Mouse (Mus musculus) ES-Bruce4 (cell line): ENCODE data around the gene 1700016H13Rik. TPM values are rescaled to one million over a fixed set of nuclear protein-coding genes. Genes with fewer than 3 reads are reported as not detected.
A peak's percentile ranks its signal among the peaks of the same experiment; 100 is the strongest.

Source experiments
- H3K27ac ChIP-seq: 2 replicates; pipeline ENCODE4 v1.5.1; 2012; ENCODE audit warnings: low read length, inconsistent platforms; ENCODE audit not compliant: insufficient read depth
- H3K27me3 ChIP-seq: 2 replicates; pipeline ENCODE4 v1.6.1; 2012; ENCODE audit warnings: mild to moderate bottlenecking, low read length, inconsistent platforms; ENCODE audit not compliant: control insufficient read depth, poor library complexity, insufficient read depth, severe bottlenecking
- H3K36me3 ChIP-seq: 2 replicates; pipeline ENCODE4 v1.6.1; 2012; ENCODE audit warnings: inconsistent platforms, mild to moderate bottlenecking, low read length, moderate library complexity; ENCODE audit not compliant: control insufficient read depth, poor library complexity, insufficient read depth, severe bottlenecking
- H3K4me1 ChIP-seq: one replicate; pipeline ENCODE4 v1.8.1; 2011; ENCODE audit warnings: low read length; ENCODE audit not compliant: control insufficient read depth, insufficient read depth
- H3K4me3 ChIP-seq: 2 replicates; pipeline ENCODE4 v1.5.1; 2011; ENCODE audit warnings: low read depth, mild to moderate bottlenecking, low read length
- H3K9ac ChIP-seq: 2 replicates; pipeline ENCODE4 v1.6.1; 2012; ENCODE audit warnings: low read depth, mild to moderate bottlenecking, inconsistent platforms; ENCODE audit not compliant: poor library complexity, severe bottlenecking
- H3K9me3 ChIP-seq: replicated peaks from 2 replicates; pipeline ENCODE4 v1.6.1; 2012; ENCODE audit warnings: mild to moderate bottlenecking, low read length, inconsistent platforms; ENCODE audit not compliant: control insufficient read depth, poor library complexity, insufficient read depth, severe bottlenecking
- CTCF ChIP-seq: IDR thresholded peaks from one replicate; pipeline ENCODE4 v1.8.1; 2011; ENCODE audit warnings: low read depth, low read length
- EP300 ChIP-seq: IDR thresholded peaks from 2 replicates; pipeline ENCODE4 v1.6.1; 2011; ENCODE audit warnings: low read depth, low read length; ENCODE audit not compliant: insufficient read depth
- POLR2A ChIP-seq: IDR thresholded peaks from one replicate; pipeline ENCODE4 v1.8.1; 2011; ENCODE audit warnings: low read length; ENCODE audit not compliant: insufficient read depth
- polyA plus RNA-seq: library from polyadenylated mRNA; stranded (reverse); fragments of >200 nt; gene quantifications from 2 replicates; pipeline ENCODE4 v1.2.4, GENCODE M21; 2011; ENCODE audit warnings: low read depth; ENCODE audit not compliant: missing spikeins, insufficient read depth, insufficient read length

1700016H13Rik gene
- polyA plus RNA-seq, 1 experiment: not detected

GRCm38 (mm10) chr5:103664932-103665331 lies 9.1 kb upstream of the 1700016H13Rik start:
- Histone ChIP-seq H3K9ac (no peak overlapping the region), H3K4me3 (no peak overlapping the region), H3K9me3 (no peaks in the 10 kb centered on the region), H3K4me1 (no peaks in the 10 kb centered on the region), H3K27me3 (no peaks in the 10 kb centered on the region), H3K27ac (no peak overlapping the region), H3K36me3 (no peaks in the 10 kb centered on the region)
- TF ChIP-seq POLR2A: no peak
- no peak for TF ChIP-seq CTCF
- TF ChIP-seq EP300: no peak

- TF ChIP-seq POLR2A: no peak
- TF ChIP-seq CTCF: peak; percentile 12
- TF ChIP-seq EP300: no peak
- H3K4me3 ChIP-seq: no peak overlapping the region
- H3K36me3 ChIP-seq: no peaks in the 10 kb centered on the region
- H3K4me1 ChIP-seq: no peaks in the 10 kb centered on the region
- H3K9ac ChIP-seq: no peak overlapping the region
- no peak overlapping the region for H3K27ac ChIP-seq
- H3K9me3 ChIP-seq: no peaks in the 10 kb centered on the region
- no peaks in the 10 kb centered on the region for H3K27me3 ChIP-seq
Measured at GRCm38 (mm10) chr5:103659571-103659970, 3.8 kb upstream of the 1700016H13Rik start.

DNA sequence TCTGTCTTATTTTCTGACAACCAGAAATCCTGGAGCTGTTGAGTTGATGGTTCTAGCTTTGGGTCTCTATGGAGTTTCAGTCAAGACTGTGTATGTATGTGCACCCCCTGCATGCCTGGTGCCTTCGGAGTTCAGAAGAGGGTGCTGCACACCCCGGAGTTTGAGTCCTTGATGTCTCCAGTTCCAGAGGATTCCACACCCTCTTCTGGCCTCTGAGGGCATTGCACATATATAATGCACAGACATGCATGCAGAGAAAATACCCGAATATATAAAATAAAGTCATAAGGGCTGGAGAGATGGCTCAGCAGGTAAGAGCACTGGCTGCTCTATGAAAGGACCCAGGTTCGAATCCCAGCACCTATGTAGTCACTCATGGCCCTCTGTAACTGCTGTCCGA lies 3.1 kb upstream of the 1700016H13Rik start:
- Histone ChIP-seq H3K9me3 (no peaks in the 10 kb centered on the region), H3K4me3 (no peak overlapping the region), H3K9ac (no peak overlapping the region), H3K4me1 (no peaks in the 10 kb centered on the region), H3K36me3 (no peaks in the 10 kb centered on the region), H3K27me3 (no peaks in the 10 kb centered on the region), H3K27ac (no peak overlapping the region)
- TF ChIP-seq POLR2A (no peak), CTCF (peak; percentile 11)

DNA sequence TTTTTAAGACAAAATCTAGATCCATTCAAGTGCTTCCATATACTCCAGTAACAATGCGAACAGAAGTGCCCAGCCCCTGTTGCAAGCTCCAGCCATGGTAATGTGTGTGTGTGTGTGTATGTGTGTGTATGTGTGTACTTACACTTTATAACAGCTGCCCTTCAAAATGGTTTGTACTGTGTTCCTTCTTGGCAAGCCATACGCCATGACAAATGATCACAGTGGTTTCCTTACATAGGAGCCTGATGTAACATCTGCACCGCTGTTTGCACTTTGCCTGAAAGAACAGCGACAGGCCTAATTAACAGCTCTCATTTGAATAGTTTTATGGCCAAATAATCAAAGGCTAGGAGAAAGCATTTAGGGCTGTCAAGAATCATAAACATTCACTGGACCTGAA lies 1.0 kb downstream of the 1700016H13Rik start:
- Histone ChIP-seq H3K4me3 (no peak overlapping the region), H3K9ac (no peak overlapping the region), H3K9me3 (no peaks in the 10 kb centered on the region), H3K27ac (no peak overlapping the region), H3K27me3 (no peaks in the 10 kb centered on the region), H3K4me1 (no peaks in the 10 kb centered on the region), H3K36me3 (no peaks in the 10 kb centered on the region)
- TF ChIP-seq EP300: no peak
- TF ChIP-seq POLR2A: no peak
- TF ChIP-seq CTCF: no peak

GRCm38 (mm10) chr5:103654225-103654624 lies 1.6 kb downstream of the 1700016H13Rik start:
- Histone ChIP-seq H3K4me1 (no peaks in the 10 kb centered on the region), H3K36me3 (no peaks in the 10 kb centered on the region), H3K4me3 (no peak overlapping the region), H3K9me3 (no peaks in the 10 kb centered on the region), H3K27ac (no peak overlapping the region), H3K9ac (no peak overlapping the region), H3K27me3 (no peaks in the 10 kb centered on the region)
- peak; percentile 80 for TF ChIP-seq CTCF
- no peak for TF ChIP-seq POLR2A

DNA sequence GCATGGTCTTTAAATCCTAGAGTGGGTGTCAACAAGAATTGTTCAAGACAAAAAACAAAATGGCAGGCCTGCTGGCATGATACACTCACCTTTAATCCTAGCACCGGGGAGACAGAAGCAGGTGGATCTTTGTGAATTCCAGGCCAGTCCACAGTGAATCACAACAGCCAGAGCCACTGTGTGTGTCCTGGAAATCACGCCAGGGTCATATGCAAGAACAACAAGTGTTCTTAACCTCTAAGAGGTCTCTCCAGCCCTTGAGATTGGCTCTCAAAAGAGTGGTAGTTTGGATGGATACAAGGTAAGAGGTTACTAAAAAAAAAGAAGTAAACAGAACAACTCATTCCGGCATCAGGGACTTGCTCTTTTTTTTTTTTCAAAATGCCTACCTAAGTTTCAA lies 8.5 kb downstream of the 1700016H13Rik start:
- TF ChIP-seq POLR2A (no peak), CTCF (no peak), EP300 (no peak)
- Histone ChIP-seq H3K27ac (no peak overlapping the region), H3K36me3 (no peaks in the 10 kb centered on the region), H3K4me1 (no peaks in the 10 kb centered on the region), H3K9me3 (no peaks in the 10 kb centered on the region), H3K9ac (no peak overlapping the region), H3K27me3 (no peaks in the 10 kb centered on the region), H3K4me3 (no peak overlapping the region)

GRCm38 (mm10) chr5:103644167-103644566 lies 11.6 kb downstream of the 1700016H13Rik start:
- Histone ChIP-seq H3K9ac (no peak overlapping the region), H3K4me1 (no peaks in the 10 kb centered on the region), H3K27ac (no peak overlapping the region), H3K36me3 (no peaks in the 10 kb centered on the region), H3K9me3 (no peaks in the 10 kb centered on the region), H3K27me3 (no peaks in the 10 kb centered on the region), H3K4me3 (no peak overlapping the region)
- TF ChIP-seq EP300: no peak
- TF ChIP-seq CTCF: no peak
- no peak for TF ChIP-seq POLR2A
